Comparison of ENCODE assay signal across 28 mouse cellular contexts in genomic region chr10:98652084-98652483, GRCm38 (mm10).
DNase-seq lines count a peak whose midpoint lies in the region; ATAC-seq and TF ChIP-seq lines count a peak whose summit lies in the region.
"Had no signal": no experiment of that assay in that cellular context is flagged by ENCODE, and none has a peak within 500 bp of the region (broad histone marks: within the 10 kb centered on the region; RNA-seq: fewer than 3 reads in every experiment).

No protein-coding gene starts in this region.

- no peak overlapping the region for H3K4me3 ChIP-seq in kidney, adult 2 months (ENCODE audit: insufficient read depth, low read depth, low read length)
- H3K4me3 ChIP-seq in kidney, embryonic 15.5 days (replicated peaks): no peak overlapping the region
- H3K4me3 ChIP-seq in midbrain, embryonic 11.5 days (ENCODE audit: low read depth, low read length): no peak overlapping the region
- no peak overlapping the region for H3K4me3 ChIP-seq in midbrain, embryonic 16.5 days (ENCODE audit: low read depth, low read length)
- no peak overlapping the region for H3K4me3 ChIP-seq in small intestine, adult 2 months (ENCODE audit: low read depth, low read length)
- H3K4me3 ChIP-seq: embryonic facial prominence, embryonic 12.5 days; forebrain, embryonic 10.5 days; heart, embryonic 13.5 days had no signal

- no peak overlapping the region for H3K4me2 ChIP-seq in kidney, embryonic 15.5 days
- no peak overlapping the region for H3K4me2 ChIP-seq in midbrain, embryonic 11.5 days
- H3K4me2 ChIP-seq in midbrain, embryonic 16.5 days (ENCODE audit: low read length): no peak overlapping the region
- H3K4me2 ChIP-seq: embryonic facial prominence, embryonic 12.5 days; heart, embryonic 13.5 days; hindbrain, embryonic 14.5 days had no signal

- H3K27ac ChIP-seq in kidney, adult 2 months (ENCODE audit: insufficient read depth, low read depth, low read length): no peak overlapping the region
- H3K27ac ChIP-seq in kidney, embryonic 15.5 days: no peak overlapping the region
- no peak overlapping the region for H3K27ac ChIP-seq in midbrain, embryonic 11.5 days (ENCODE audit: low read depth, low read length)
- H3K27ac ChIP-seq in midbrain, embryonic 16.5 days (ENCODE audit: low read length): no peak overlapping the region
- H3K27ac ChIP-seq in small intestine, adult 2 months (ENCODE audit: insufficient read depth, low read depth, low read length): peak overlapping the region; percentile 91
- H3K27ac ChIP-seq: embryonic facial prominence, embryonic 12.5 days; forebrain, embryonic 10.5 days; heart, embryonic 13.5 days; hindbrain, embryonic 14.5 days; macrophage had no signal

- peak; percentile 81 for DNase-seq in kidney, adult 2 months
- peak; percentile 35 for DNase-seq in midbrain, embryonic 11.5 days (ENCODE audit: low spot score, missing footprints)
- peak; percentile 10 for DNase-seq in kidney, postnatal 14 days
- DNase-seq in lung, postnatal 36 days: no peak
- DNase-seq in gastrocnemius, postnatal 36 days: no peak
- DNase-seq: adrenal gland, postnatal 25 days; B cell, adult 2 months; cerebellum, adult 11-12 months; cerebellum, adult 9-11 months; embryo, embryonic 11 days; forebrain, postnatal 0 days; gastrocnemius, postnatal 14 days; heart, adult 18-20 months; heart, postnatal 10 days; liver; lung, adult 18-20 months; midbrain, embryonic 14.5 days; right cerebral cortex, adult 18-20 months; right cerebral cortex, postnatal 4 days had no signal

- ATAC-seq in kidney, embryonic 15.5 days (replicated peaks; ENCODE audit: low FRiP score): no peak
- no peak for ATAC-seq in midbrain, embryonic 11.5 days (ENCODE audit: low FRiP score)
- no peak for ATAC-seq in midbrain, embryonic 16.5 days
- ATAC-seq: forebrain, postnatal 0 days; lung, postnatal 0 days had no signal

- WGBS in kidney, adult 2 months: 52% methylated on average over 2 of the region's 2 CpGs
- WGBS in kidney, embryonic 15.5 days: 85% methylated on average over 2 of the region's 2 CpGs
- 89% methylated on average over 2 of the region's 2 CpGs for WGBS in midbrain, embryonic 11.5 days
- WGBS in midbrain, embryonic 16.5 days: 92% methylated on average over 2 of the region's 2 CpGs
- 23% methylated on average over 2 of the region's 2 CpGs for WGBS in small intestine, adult 2 months

- no peak overlapping the region for H3K9ac ChIP-seq in kidney, embryonic 15.5 days
- no peak overlapping the region for H3K9ac ChIP-seq in midbrain, embryonic 11.5 days (ENCODE audit: low read length)
- H3K9ac ChIP-seq in midbrain, embryonic 16.5 days (ENCODE audit: low read depth, low read length): no peak overlapping the region
- H3K9ac ChIP-seq: embryonic facial prominence, embryonic 12.5 days; forebrain, postnatal 0 days; heart, embryonic 13.5 days; hindbrain, embryonic 14.5 days had no signal

- no peak for TF ChIP-seq CTCF in kidney, adult 2 months (conservative IDR thresholded peaks at IDR 0.05; ENCODE audit: insufficient read depth, insufficient read length, low read depth, low read length)
- TF ChIP-seq CTCF in small intestine, adult 2 months (IDR thresholded peaks at IDR 0.05; ENCODE audit: extremely low read depth, insufficient read length, insufficient replicate concordance, low read depth, low read length): no peak

- intact Hi-C loops in gastrocnemius, postnatal 36 days (cut with DNase I): no loop called here

- H3K36me3 ChIP-seq in kidney, adult 2 months (ENCODE audit: control insufficient read depth, insufficient read depth, low read length): no peaks in the 10 kb centered on the region
- no peaks in the 10 kb centered on the region for H3K36me3 ChIP-seq in kidney, embryonic 15.5 days
- H3K36me3 ChIP-seq in midbrain, embryonic 11.5 days (ENCODE audit: control insufficient read depth, insufficient read depth, low read length): no peaks in the 10 kb centered on the region
- no peaks in the 10 kb centered on the region for H3K36me3 ChIP-seq in midbrain, embryonic 16.5 days (ENCODE audit: control insufficient read depth, insufficient read depth, low read length)
- no peaks in the 10 kb centered on the region for H3K36me3 ChIP-seq in small intestine, adult 2 months (ENCODE audit: control insufficient read depth, insufficient read depth, low read length)
- H3K36me3 ChIP-seq: embryonic facial prominence, embryonic 12.5 days; forebrain, embryonic 10.5 days; heart, embryonic 13.5 days had no signal

- no peaks in the 10 kb centered on the region for H3K27me3 ChIP-seq in kidney, adult 2 months (replicated peaks; ENCODE audit: control insufficient read depth, insufficient read depth, low read length)
- H3K27me3 ChIP-seq in kidney, embryonic 15.5 days: no peaks in the 10 kb centered on the region
- no peaks in the 10 kb centered on the region for H3K27me3 ChIP-seq in midbrain, embryonic 11.5 days (ENCODE audit: control insufficient read depth, insufficient read depth, low read length)
- H3K27me3 ChIP-seq in midbrain, embryonic 16.5 days (ENCODE audit: control insufficient read depth, insufficient read depth, low read depth, low read length): no peaks in the 10 kb centered on the region
- no peaks in the 10 kb centered on the region for H3K27me3 ChIP-seq in small intestine, adult 2 months (ENCODE audit: control insufficient read depth, insufficient read depth, low read length)
- H3K27me3 ChIP-seq: embryonic facial prominence, embryonic 12.5 days; heart, embryonic 13.5 days had no signal

- no peaks in the 10 kb centered on the region for H3K9me3 ChIP-seq in kidney, embryonic 15.5 days (replicated peaks)
- H3K9me3 ChIP-seq in midbrain, embryonic 11.5 days (ENCODE audit: control insufficient read depth, low read length): no peaks in the 10 kb centered on the region
- no peaks in the 10 kb centered on the region for H3K9me3 ChIP-seq in midbrain, embryonic 16.5 days (replicated peaks; ENCODE audit: control insufficient read depth, low read length, poor library complexity, severe bottlenecking)
- H3K9me3 ChIP-seq: embryonic facial prominence, embryonic 12.5 days; forebrain, embryonic 10.5 days; heart, embryonic 13.5 days had no signal

- no peaks in the 10 kb centered on the region for H3K4me1 ChIP-seq in kidney, adult 2 months (ENCODE audit: control insufficient read depth, insufficient read depth, low read length)
- H3K4me1 ChIP-seq in kidney, embryonic 15.5 days: no peaks in the 10 kb centered on the region
- no peaks in the 10 kb centered on the region for H3K4me1 ChIP-seq in midbrain, embryonic 11.5 days (ENCODE audit: control insufficient read depth, insufficient read depth, low read length)
- H3K4me1 ChIP-seq in midbrain, embryonic 16.5 days (ENCODE audit: control insufficient read depth, insufficient read depth, low read length): no peaks in the 10 kb centered on the region
- H3K4me1 ChIP-seq in small intestine, adult 2 months (ENCODE audit: control insufficient read depth, insufficient read depth, insufficient read length, low read length): peaks cover 3% of the 10 kb centered on the region; the same call in 1 of the 2 replicates
- H3K4me1 ChIP-seq: embryonic facial prominence, embryonic 12.5 days; forebrain, embryonic 10.5 days; heart, embryonic 13.5 days had no signal

- TF ChIP-seq POLR2A in kidney, adult 2 months (IDR thresholded peaks at IDR 0.05; ENCODE audit: low read depth, low read length): no peak
- TF ChIP-seq POLR2A in small intestine, adult 2 months (IDR thresholded peaks at IDR 0.05; ENCODE audit: low read depth, low read length): no peak

Comparison
In these comparisons a context has a peak if more than half of its experiments do, and no peak if none do; other contexts are left out.
1. DNase-seq: peak in kidney, adult 2 months (single experiment), midbrain, embryonic 11.5 days (single experiment) and kidney, postnatal 14 days (single experiment); none in lung, postnatal 36 days (single experiment) and gastrocnemius, postnatal 36 days (0 of 2).